Mouse (Mus musculus): Measurements from ENCODE around the gene Fuz. TPM values are rescaled to one million over a fixed set of nuclear protein-coding genes. Genes with fewer than 3 reads are reported as not detected.
"Not testable (repeated sequence)": the region's sequence is repeated elsewhere in the genome, so short reads cannot be mapped to it uniquely, and the experiment has no call there.

The Fuz gene
- polyA plus RNA-seq, 1 experiment from 2014 or later, result 30.1 TPM

DNA sequence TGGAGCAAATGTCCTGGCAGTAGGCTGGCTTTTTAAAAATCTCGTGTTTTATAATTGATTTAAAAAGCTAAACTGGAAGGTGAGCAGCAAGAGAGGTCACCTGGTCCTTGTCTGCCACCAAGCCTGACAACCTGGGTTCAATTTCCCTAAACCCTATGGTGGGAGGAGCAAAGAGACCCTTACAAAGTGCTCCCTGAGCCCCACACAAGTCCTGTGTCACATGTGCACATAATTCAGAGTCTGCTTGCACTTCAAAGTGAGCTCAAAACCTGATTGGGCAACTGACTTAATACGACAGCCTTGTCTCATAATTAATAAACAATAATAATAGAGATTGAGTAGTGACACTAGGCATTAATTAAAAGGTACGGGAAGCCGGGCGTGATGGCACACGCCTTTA is 25.3 kb upstream of the Fuz start:
- Histone ChIP-seq H3K27me3 (no peaks in the 10 kb centered on the region), H3K4me3 (replicated peaks) (peak overlapping the region; percentile 95), H3K9me3 (replicated peaks) (no peaks in the 10 kb centered on the region), H3K9ac (no peak overlapping the region), H3K4me2 (replicated peaks) (peak overlapping the region; percentile 89), H3K36me3 (peaks cover 7% of the 10 kb centered on the region), H3K27ac (replicated peaks) (peak overlapping the region; percentile 100; the same call in 1 of the 2 replicates), H3K4me1 (peaks cover 35% of the 10 kb centered on the region)
- 76% methylated on average over 6 of the region's 6 CpGs for WGBS
- no peak for ATAC-seq (ENCODE audit: insufficient number of reproducible peaks, low FRiP score, low TSS enrichment, low read depth)

GRCm38 (mm10) chr7:44871181-44871580 is 24.7 kb upstream of the Fuz start:
- no peak overlapping the region for H3K9ac ChIP-seq
- no peak overlapping the region for H3K27ac ChIP-seq (replicated peaks)
- no peak overlapping the region for H3K4me3 ChIP-seq (replicated peaks)
- no peaks in the 10 kb centered on the region for H3K27me3 ChIP-seq
- peaks cover 6% of the 10 kb centered on the region for H3K36me3 ChIP-seq
- WGBS, result 73% methylated on average over 1 of the region's 1 CpGs
- no peaks in the 10 kb centered on the region for H3K9me3 ChIP-seq (replicated peaks)
- no peak overlapping the region for H3K4me2 ChIP-seq (replicated peaks)
- peaks cover 29% of the 10 kb centered on the region for H3K4me1 ChIP-seq
- no peak for ATAC-seq (ENCODE audit: insufficient number of reproducible peaks, low FRiP score, low TSS enrichment, low read depth)

DNA sequence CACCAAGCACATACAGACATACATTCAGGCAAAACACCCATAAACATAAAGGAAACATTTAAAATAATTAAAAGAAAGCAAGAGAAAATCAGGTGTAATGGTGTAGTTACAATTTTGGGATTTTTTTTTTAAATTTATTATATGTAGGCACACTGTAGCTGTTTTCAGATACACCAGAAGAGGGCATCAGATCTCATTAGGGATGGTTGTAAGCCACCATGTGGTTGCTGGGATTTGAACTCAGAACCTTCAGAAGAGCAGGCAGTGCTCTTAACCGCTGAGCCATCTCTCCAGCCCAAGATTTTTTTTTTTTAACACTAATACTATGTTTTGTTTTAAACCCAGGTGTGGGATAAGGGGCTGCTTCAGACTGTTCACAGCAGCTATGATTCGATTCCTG is 24.1 kb upstream of the Fuz start:
- not testable (repeated sequence) for H3K27me3 ChIP-seq; H3K4me3 ChIP-seq (replicated peaks); ATAC-seq (ENCODE audit: insufficient number of reproducible peaks, low FRiP score, low TSS enrichment, low read depth); H3K27ac ChIP-seq (replicated peaks); H3K9ac ChIP-seq; H3K4me2 ChIP-seq (replicated peaks); H3K9me3 ChIP-seq (replicated peaks)
- 79% methylated on average over 2 of the region's 2 CpGs for WGBS
- peaks cover 11% of the 10 kb centered on the region; the same call in 1 of the 2 replicates for H3K36me3 ChIP-seq
- H3K4me1 ChIP-seq, result peaks cover 23% of the 10 kb centered on the region

GRCm38 (mm10) chr7:44877833-44878232 is 18.0 kb upstream of the Fuz start:
- no peak for ATAC-seq (ENCODE audit: insufficient number of reproducible peaks, low FRiP score, low TSS enrichment, low read depth)
- Histone ChIP-seq H3K36me3 (peaks cover 69% of the 10 kb centered on the region), H3K9ac (no peak overlapping the region), H3K4me2 (replicated peaks) (no peak overlapping the region), H3K27ac (replicated peaks) (no peak overlapping the region), H3K4me3 (replicated peaks) (no peak overlapping the region), H3K27me3 (no peaks in the 10 kb centered on the region), H3K4me1 (0 out of 2 replicates have a peak, but pooled peaks cover 4% of the 10 kb centered on the region), H3K9me3 (replicated peaks) (no peaks in the 10 kb centered on the region)
- 90% methylated on average over 14 of the region's 14 CpGs for WGBS

GRCm38 (mm10) chr7:44883036-44883435 is 12.8 kb upstream of the Fuz start:
- no peaks in the 10 kb centered on the region for H3K9me3 ChIP-seq (replicated peaks)
- no peak overlapping the region for H3K4me2 ChIP-seq (replicated peaks)
- H3K27ac ChIP-seq (replicated peaks), result no peak overlapping the region
- 95% methylated on average over 3 of the region's 3 CpGs for WGBS
- H3K36me3 ChIP-seq, result peaks cover 87% of the 10 kb centered on the region
- ATAC-seq (ENCODE audit: insufficient number of reproducible peaks, low FRiP score, low TSS enrichment, low read depth), result no peak
- H3K9ac ChIP-seq, result no peak overlapping the region
- no peak overlapping the region for H3K4me3 ChIP-seq (replicated peaks)
- no peaks in the 10 kb centered on the region for H3K4me1 ChIP-seq
- no peaks in the 10 kb centered on the region for H3K27me3 ChIP-seq

- WGBS, result 87% methylated on average over 5 of the region's 5 CpGs
- Histone ChIP-seq H3K9ac (no peak overlapping the region), H3K27me3 (no peaks in the 10 kb centered on the region), H3K36me3 (peaks cover 86% of the 10 kb centered on the region), H3K27ac (replicated peaks) (no peak overlapping the region), H3K4me2 (replicated peaks) (no peak overlapping the region), H3K4me3 (replicated peaks) (no peak overlapping the region), H3K9me3 (replicated peaks) (no peaks in the 10 kb centered on the region), H3K4me1 (0 out of 2 replicates have a peak, but pooled peaks cover 6% of the 10 kb centered on the region)
- no peak for ATAC-seq (ENCODE audit: insufficient number of reproducible peaks, low FRiP score, low TSS enrichment, low read depth)
Observed at GRCm38 (mm10) chr7:44884637-44885036, 11.2 kb upstream of the Fuz start.

- Histone ChIP-seq H3K27me3 (no peaks in the 10 kb centered on the region), H3K9me3 (replicated peaks) (no peaks in the 10 kb centered on the region), H3K9ac (no peak overlapping the region), H3K4me1 (peaks cover 21% of the 10 kb centered on the region), H3K4me3 (replicated peaks) (no peak overlapping the region), H3K27ac (replicated peaks) (0 out of 2 replicates have a peak overlapping the region, but pooled peaks have one; percentile 22), H3K4me2 (replicated peaks) (no peak overlapping the region), H3K36me3 (peaks cover 63% of the 10 kb centered on the region)
- WGBS, result 90% methylated on average over 7 of the region's 7 CpGs
- no peak for ATAC-seq (ENCODE audit: insufficient number of reproducible peaks, low FRiP score, low TSS enrichment, low read depth)
Observed at GRCm38 (mm10) chr7:44886964-44887363, 8.9 kb upstream of the Fuz start.

DNA sequence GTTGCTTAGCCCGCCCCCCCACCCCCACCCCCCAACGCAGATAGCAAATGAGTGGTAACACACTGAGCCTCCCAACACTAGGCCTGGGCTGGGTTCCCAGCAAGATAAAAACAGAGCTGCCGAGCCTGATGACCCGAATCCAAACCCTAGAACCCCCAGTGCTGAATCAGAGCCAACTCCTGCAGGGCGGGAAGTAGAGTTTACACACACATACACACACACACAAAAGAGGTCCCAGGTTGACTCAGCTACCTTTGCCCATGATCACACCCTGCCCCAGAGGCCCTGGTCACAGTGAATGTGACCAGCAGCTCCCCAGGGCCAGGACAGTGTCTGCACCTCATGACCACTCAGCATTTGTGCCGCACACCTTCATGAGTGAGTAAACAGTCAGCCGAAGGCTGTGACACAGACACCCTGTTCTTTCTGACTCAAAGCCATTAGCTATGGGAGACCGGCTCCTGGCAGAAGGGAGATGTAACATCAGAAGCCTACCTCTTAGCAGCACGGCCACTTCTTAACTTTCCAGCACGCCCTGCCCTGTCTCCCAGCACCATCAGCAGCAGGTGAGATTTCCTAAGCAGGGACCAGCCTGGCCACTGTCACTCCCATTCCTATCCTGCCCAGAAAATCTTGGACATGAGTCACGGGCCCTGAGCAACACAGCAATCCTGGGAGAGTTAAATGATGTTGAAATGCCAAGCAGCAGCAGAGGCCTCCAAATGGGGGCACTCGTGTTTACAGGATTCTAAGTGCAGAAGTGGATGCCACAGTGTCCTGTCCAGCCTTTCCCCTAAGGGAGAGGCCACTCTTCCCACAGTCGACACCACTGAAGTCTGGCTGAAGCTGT is 7.4 kb upstream of the Fuz start:
- no peak for ATAC-seq (ENCODE audit: insufficient number of reproducible peaks, low FRiP score, low TSS enrichment, low read depth)
- peaks cover 26% of the 10 kb centered on the region for H3K4me1 ChIP-seq
- peaks cover 49% of the 10 kb centered on the region for H3K36me3 ChIP-seq
- no peak overlapping the region for H3K9ac ChIP-seq
- no peak overlapping the region for H3K27ac ChIP-seq (replicated peaks)
- 88% methylated on average over 13 of the region's 13 CpGs for WGBS
- no peaks in the 10 kb centered on the region for H3K27me3 ChIP-seq
- no peaks in the 10 kb centered on the region for H3K9me3 ChIP-seq (replicated peaks)
- no peak overlapping the region for H3K4me2 ChIP-seq (replicated peaks)
- H3K4me3 ChIP-seq (replicated peaks), result no peak overlapping the region

GRCm38 (mm10) chr7:44890180-44890579 is 5.7 kb upstream of the Fuz start:
- no peak overlapping the region for H3K9ac ChIP-seq

GRCm38 (mm10) chr7:44890737-44891136 is 5.1 kb upstream of the Fuz start:
- Histone ChIP-seq H3K36me3 (peaks cover 30% of the 10 kb centered on the region), H3K4me2 (replicated peaks) (peak overlapping the region; percentile 69), H3K27ac (replicated peaks) (no peak overlapping the region), H3K9ac (peak overlapping the region; percentile 66; the same call in 1 of the 2 replicates), H3K9me3 (replicated peaks) (no peaks in the 10 kb centered on the region), H3K4me1 (peaks cover 34% of the 10 kb centered on the region), H3K4me3 (replicated peaks) (peak overlapping the region; percentile 78), H3K27me3 (no peaks in the 10 kb centered on the region)
- 78% methylated on average over 4 of the region's 4 CpGs for WGBS
- no peak for ATAC-seq (ENCODE audit: insufficient number of reproducible peaks, low FRiP score, low TSS enrichment, low read depth)

More at GRCm38 (mm10) chr7:44890180-44890579, 5.7 kb upstream of the Fuz start:
- Histone ChIP-seq H3K36me3 (peaks cover 35% of the 10 kb centered on the region), H3K27ac (replicated peaks) (no peak overlapping the region), H3K4me2 (replicated peaks) (no peak overlapping the region), H3K9me3 (replicated peaks) (no peaks in the 10 kb centered on the region), H3K4me3 (replicated peaks) (peak overlapping the region; percentile 78; the same call in 1 of the 2 replicates), H3K4me1 (peaks cover 31% of the 10 kb centered on the region), H3K27me3 (no peaks in the 10 kb centered on the region)
- 82% methylated on average over 6 of the region's 7 CpGs for WGBS
- no peak for ATAC-seq (ENCODE audit: insufficient number of reproducible peaks, low FRiP score, low TSS enrichment, low read depth)

- H3K27ac ChIP-seq (replicated peaks), result peak overlapping the region; percentile 100; the same call in 1 of the 2 replicates
- 12% methylated on average over 6 of the region's 6 CpGs for WGBS
Observed at GRCm38 (mm10) chr7:44891611-44892010, 4.3 kb upstream of the Fuz start.

More at GRCm38 (mm10) chr7:44891611-44892010, 4.3 kb upstream of the Fuz start:
- Histone ChIP-seq H3K9ac (peak overlapping the region; percentile 66), H3K4me1 (peaks cover 39% of the 10 kb centered on the region), H3K27me3 (no peaks in the 10 kb centered on the region), H3K9me3 (replicated peaks) (no peaks in the 10 kb centered on the region), H3K4me2 (replicated peaks) (peak overlapping the region; percentile 69), H3K36me3 (peaks cover 25% of the 10 kb centered on the region), H3K4me3 (replicated peaks) (peak overlapping the region; percentile 78)
- ATAC-seq (ENCODE audit: insufficient number of reproducible peaks, low FRiP score, low TSS enrichment, low read depth), result no peak

Data from embryonic facial prominence, embryonic 15.5 days (tissue).